Mouse (Mus musculus) mesoderm, embryonic 11.5 days (tissue): ENCODE measurements around the gene Rdh14.
A peak's percentile ranks its signal among the peaks of the same experiment; 100 is the strongest.

ENCODE experiments used
- DNase-seq: peaks from one replicate; pipeline ENCODE4 v3.0.0-alpha.2; 2012; ENCODE audit warnings: low read depth, low spot score

Gene Rdh14

DNA sequence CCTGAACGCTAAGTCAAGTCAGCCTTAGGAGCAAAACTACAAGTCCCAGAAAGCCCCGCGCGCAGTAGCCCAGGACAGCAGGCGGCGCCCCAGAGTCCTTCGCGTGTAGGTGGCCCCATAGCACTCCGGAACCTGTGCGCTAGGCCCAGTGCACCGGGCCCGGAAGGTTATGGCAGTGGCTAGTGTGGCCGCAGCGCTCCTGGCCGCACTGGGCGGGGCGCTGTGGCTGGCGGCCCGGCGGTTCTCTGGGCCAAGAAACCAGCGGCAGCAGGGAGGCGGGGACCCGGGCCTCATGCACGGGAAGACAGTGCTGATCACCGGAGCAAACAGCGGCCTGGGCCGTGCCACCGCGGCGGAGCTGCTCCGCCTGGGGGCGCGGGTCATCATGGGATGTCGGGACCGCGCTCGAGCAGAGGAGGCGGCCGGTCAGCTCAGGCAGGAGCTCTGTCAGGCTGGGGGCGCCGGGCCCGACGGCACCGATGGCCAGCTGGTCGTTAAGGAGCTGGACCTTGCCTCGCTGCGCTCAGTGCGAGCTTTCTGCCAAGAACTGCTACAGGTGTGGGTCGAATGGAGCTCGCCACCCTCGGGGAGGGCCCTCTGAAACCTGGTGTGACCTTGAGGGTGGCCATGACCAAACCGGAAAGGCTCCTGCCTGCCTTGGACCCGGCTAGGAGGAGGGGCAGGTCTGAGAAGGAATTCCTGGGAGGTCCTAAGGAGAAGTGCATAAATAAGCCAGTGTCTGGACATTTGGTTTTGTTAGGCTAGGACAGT lies at the start of gene Rdh14:
TSS of gene Rdh14 (plus strand) at position 102 of the 771 bp plus-strand sequence.
- DNase-seq: peak; percentile 93

DNA sequence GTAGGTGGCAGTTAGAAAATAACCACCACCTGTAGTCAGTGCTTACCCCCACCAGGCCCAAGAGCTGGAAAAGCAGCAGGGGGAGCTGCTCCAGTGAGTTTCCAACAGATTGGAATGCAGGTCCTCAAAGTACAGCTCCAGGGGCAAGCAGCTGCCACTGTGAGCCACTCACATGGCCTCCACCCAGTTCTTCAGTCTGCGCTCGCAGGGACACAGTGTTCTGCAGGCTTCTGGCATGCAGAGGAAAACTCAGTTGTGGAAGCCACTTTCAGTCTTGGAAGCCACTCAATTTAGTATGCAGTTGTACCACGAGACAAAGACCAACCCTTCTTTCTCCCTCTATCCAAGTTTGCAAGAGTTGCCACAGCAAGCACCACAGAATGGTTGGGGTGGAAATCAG lies 39.9 kb upstream of the Rdh14 start:
- DNase-seq: peak; percentile 2

DNA sequence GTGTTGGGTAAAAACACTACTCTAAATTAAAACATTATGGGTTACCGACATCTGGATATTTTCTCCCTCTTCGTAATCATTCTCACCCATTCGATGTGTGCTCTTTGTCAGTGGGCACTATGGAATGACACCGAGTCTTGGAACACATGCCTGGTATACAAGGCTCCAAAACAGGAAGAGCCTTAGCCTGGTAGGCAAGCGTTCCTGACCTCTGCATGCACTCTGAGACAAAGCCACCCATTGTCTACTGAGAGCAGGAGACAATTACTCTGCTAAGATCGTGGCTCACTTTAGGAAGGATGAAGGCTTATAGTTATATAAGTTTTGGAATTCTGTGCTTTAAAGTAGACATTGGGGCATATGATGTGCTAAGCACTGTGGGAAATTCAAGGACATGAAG lies 32.8 kb upstream of the Rdh14 start:
- DNase-seq: peak; percentile 34

DNA sequence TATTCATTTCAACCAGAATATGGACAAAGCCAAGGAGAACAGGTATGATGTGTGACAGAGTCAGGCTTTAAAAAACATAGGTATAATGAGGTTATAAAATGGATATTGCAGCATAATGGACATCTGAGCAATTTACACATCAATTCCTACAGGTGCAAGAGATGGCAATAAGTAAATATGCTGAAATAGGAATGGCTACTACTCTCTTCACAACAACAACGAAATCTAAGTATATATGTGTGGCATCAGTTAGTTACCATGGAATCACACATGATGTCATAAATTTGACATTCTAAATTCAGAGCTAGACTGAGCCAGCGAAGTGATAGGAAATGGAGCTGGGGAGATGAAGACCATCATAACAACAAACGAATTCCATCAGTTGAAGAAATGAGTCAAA lies 20.9 kb upstream of the Rdh14 start, which contains the start of gene Nt5c1b:
TSS of gene Nt5c1b (plus strand) at position 301 of the 400 bp plus-strand sequence.
- DNase-seq: no peak

DNA sequence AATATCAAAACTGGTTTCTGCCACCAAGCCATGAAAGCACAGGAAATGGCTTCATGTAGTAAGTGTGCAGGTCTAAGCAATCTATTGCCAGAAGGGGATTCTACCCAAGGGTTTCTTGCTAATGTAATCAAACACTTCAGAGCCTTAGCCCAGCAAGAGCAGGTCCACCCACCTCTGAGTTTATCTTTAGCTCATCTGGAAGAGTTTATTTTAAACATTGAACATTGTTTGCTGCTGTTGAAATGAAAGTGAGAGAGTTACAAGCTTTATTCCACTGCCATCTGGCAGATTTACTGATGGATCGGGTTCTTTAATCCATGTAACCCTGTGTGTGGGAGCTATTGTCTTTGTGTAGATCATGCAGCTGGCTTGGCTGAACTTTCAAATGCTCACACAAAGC lies 10.2 kb downstream of the Rdh14 start:
- no peak for DNase-seq

DNA sequence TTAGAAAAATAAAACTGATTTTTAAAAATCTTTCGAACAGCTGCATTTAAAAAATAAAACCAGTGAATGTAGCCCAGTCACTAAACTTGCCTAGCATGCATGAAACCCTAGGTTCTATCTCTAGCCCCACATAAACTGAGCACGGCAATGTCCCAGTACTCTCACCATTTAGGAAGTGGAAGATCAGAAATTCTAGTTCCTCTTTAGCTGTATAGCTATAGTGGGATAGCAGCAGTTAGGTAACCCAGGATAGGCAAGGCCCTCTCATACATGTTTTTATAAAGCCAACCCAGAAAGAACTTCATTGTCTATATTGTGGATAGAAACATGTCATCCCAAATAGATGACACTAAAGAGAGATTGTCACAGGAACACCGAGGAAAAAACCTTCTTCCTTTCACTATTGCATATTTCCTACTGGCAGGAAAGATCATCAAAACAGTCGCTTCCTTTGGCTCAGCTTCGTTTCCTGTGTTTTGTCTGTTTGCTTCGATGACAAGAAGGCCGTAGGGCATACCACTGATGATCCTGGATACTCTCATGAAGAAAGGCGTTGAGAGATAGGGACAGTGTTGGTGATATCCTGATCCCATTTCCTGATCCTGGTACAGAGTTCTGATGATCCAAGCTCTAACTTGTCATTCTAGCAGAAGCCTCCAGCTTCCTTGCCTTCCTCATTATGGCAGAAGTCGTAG lies 12.0 kb downstream of the Rdh14 start:
- DNase-seq: no peak

DNA sequence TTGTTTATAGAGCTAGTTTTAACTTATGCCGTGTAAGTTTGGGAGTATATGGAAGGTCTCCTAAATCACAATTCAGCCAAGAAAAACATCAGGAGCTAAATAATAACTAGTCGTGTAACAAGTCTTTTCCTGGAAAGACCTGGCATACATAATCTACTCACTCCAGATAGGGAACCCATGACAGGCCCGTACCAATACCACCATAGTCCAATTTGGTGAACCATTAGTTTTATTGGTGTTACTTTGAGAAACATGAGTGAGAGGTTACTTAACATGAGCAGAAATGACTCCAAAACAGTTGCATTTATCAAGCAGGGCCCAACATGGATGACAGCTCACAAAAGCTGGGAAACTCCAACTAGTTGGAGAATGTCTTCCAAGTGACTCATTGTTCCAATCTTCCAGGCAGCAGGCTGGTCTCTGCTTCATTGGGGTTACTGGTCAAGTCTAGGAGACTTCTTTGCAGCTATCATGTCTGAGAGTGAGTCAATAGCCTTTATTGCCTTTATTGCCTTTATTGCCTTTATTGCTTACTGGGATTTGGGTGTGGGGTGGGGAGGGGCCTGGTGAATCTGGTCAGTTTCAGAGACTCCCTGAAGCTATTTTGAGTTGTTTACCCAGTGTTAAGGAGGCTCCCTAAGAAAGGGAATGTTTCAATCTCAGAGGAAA lies 20.1 kb downstream of the Rdh14 start:
- no peak for DNase-seq

DNA sequence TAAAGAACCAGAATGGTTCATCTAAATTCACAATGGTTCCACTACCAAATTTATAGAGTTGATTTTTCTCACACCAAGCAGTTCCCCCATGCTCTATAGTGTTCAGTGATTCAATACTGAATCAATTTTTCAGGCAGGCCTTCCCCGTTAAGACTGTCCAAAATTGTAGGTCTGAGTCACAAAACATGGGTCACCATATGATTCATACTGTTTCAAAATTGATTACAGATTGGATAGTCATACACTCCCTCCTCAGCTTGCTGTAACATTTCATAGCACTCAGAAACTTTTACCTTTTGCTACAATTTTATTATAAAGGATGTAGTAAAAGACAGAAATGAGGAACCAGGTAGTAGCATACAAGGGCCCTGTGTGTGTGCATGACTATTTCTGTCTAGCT lies 20.9 kb downstream of the Rdh14 start:
- no peak for DNase-seq

DNA sequence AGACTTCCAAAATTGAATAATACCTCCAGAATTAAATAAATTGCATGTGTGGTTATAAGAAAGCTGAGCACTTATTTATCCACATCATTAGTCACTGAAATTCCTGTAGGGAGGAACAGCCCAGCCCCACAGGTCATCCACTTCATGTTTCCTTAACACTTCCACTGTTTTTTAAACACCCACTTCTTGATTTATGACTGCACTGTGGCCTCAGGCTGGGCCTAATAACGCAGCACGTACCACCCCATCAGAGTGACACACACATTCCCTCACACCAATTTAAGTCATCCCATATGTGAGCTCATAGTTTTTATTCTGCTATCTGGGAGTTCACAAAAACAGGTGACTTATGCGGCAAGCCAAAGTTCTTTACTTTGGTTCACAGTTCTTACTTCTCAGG lies 31.8 kb downstream of the Rdh14 start:
- DNase-seq: peak; percentile 53

DNA sequence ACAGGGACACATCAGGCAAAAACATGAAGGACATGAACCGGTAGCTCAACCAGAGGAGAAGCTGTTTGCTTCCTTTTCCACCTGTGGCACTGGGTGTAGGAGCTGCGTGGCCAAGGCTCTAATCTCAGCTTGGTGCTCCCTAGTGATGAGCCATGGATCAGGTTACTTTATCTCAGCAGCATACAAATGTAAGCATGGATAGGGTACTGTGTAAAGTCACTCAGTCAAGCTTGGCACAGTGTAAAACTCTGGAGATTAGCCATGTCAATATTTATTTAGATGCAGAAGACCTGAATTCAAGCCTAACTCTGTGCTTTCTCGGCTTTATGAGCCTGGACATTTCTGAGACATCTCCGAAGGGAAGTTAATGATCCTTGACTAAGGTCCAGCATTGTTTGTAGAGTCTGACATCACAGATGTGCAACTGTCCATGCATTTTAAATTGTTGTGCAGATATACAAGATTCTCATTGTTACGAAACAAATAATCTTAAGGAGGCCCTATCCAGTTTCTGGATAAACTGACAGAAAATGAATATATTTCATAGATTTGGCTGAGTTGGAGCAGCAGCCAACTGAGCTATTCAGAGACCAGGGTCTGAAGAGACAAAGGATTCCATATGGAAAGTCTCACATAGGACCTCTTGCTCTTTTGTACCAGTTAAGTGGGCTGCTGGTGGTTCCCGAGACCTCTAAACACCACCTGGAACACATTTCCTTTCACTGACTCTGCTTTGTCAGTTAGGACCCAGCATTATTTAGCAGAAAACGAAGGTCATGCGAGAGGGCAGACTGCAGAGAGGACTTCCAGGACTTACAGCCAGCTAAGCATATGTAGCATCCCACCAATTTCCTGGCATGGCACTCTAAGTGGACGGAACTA lies 35.7 kb downstream of the Rdh14 start:
- peak; percentile 33 for DNase-seq

DNA sequence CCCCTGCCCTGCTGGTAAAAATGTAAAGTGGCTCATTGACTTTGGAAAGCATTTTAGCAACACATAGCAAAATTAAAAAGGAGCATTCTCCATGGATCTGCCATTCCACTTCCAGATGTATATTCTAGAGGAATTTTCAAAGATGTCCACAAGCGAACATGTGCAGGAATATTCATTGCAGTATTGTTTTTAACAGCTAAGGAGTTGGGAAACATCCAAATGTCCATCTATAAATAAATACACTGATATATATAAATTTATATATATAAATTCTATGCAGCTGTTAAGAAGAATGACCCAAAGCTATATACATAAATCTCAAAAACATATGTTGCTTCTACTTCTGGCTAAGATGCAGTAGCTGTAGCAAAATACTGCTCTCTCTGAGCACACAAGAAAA lies 40.4 kb downstream of the Rdh14 start:
- no peak for DNase-seq

DNA sequence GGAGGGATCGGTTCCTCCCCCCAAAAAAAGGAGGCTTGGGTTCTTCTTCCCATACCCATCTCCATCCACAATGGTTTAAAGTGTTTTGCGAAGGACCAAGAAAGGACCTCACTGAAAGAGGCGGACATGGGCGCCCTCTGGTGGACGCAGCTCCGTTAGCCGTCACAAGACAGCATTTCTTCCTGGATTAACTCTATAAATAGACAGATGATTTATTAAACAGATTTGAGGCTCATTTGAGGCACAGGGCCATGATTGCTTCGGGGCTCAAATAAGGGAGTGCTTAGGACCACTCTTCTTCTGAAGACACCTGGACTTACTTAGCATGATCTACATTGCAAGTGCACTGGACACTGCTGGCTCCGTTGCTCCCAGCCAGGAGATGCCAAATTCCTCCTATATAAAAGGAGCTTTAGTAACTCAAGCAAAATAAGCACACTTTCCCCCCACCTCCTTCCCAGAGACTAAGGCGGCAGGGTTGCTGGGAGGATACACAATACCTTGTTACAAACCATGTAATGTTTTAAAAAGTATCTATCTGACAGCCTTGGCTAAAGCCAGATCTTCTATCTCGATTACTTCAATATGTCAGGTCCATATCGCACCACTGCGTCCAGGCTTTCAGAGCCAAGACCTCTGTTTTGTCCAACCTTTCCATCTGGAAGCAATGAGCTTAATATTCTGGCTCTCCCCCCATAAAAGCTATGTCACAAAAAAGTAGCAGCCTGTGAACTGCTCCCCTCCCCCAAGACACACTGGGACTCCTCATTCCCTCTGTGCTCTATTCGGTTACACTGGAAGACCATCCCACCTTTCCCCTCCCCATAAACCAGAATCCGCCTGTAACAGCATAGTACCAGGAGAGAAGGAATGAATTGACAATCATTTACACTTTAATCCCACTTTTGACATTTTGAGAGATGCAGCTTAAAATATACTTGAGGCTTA lies 47.8 kb downstream of the Rdh14 start:
- DNase-seq: peak; percentile 83

DNA sequence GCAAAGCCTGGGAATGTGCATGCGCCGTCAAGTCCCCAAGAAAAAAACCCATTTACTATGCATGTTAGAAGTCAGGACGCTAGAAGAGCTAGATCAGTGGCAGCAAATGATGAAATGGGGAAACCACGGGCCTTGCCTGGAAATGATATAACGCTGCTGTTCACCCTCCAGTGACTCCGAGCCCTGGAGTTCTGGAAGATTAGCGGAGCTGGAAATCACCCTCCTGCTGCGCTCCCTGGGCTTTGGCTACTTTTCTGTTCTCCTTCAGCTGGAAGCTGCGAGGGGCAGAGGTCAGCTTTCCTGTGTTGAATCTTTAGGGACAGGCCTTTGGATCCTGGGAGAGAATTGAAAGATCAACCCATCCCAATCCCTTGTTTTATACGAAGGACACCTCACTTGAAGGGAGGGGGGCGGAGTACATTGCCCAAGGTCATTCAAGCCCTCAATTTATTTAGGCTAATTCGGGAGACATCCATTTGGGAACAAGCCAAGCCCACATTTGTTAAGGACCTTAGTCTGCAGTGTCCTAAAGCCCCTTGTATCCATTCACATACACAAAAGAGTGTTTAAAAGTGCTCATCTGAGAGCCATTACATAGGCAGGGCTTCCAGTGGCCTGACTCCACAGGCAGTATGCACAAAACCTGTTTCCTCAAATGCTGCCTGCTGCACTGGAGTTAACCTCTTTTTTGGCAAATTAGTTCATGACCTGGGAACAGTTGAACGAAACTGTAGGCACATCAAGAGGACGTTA lies 49.1 kb downstream of the Rdh14 start:
- DNase-seq: peak; percentile 20
